Mouse (Mus musculus) erythroblast, adult 5-6 weeks (primary cell): Measurements from ENCODE around the gene Adgrv1. TPM values are rescaled to one million over a fixed set of nuclear protein-coding genes. Genes with fewer than 3 reads are reported as not detected.
"Not testable (repeated sequence)": the region's sequence is repeated elsewhere in the genome, so short reads cannot be mapped to it uniquely, and the experiment has no call there.

Experiments used
- ATAC-seq: replicated peaks from 2 replicates; pipeline ENCODE4 v1.8.0; 2016; ENCODE audit warnings: moderate number of reproducible peaks, mild to moderate bottlenecking, moderate TSS enrichment, inconsistent platforms; ENCODE audit not compliant: poor library complexity, low FRiP score, severe bottlenecking
- total RNA-seq, 2 experiments: library from RNA; stranded (forward) in 1 of 2; stranded (reverse) in 1 of 2; fragments of 150-400 nt in 1 of 2; fragments of 200-764, 138-1000 nt in 1 of 2; gene quantifications; 2 replicates each; pipeline versions ENCODE4 v1.2.3 to v1.2.4; 2015 to 2017; ENCODE audit warnings: low replicate concordance in 2 of 2

The Adgrv1 gene
- total RNA-seq, 2 experiments from 2014 or later: 1.0 TPM; not detected in 1

DNA sequence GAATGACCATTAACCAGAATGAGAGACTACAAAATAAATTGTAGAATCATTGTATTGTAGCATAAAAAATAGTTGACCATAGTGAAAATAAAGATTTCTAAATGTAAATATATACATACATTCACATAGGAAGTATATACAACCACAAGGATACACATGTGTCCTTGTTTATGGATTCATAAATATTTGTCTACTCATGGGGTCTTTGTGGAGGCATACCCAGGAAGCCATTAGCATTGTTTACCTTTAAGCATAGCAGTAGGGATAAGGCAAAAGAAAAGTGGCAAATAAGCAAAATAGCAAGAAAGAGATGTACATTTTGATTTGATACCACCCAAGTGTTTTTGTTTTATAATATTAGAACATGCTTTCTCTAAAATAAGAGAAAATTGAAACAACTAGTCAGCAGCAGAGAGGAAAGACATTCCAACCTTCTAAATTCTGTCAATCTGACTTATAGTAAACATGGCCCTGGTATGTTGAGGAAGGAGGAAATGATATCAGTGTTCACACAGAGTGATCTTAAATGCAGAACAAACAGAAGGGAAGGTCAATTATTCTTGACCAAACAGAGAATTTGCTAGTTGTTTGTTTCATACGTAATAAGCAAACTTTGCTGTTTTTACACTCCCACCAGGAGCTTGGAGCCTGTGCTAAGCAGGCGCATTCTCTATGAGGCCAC lies 354.1 kb downstream of the Adgrv1 start:
- no peak for ATAC-seq

DNA sequence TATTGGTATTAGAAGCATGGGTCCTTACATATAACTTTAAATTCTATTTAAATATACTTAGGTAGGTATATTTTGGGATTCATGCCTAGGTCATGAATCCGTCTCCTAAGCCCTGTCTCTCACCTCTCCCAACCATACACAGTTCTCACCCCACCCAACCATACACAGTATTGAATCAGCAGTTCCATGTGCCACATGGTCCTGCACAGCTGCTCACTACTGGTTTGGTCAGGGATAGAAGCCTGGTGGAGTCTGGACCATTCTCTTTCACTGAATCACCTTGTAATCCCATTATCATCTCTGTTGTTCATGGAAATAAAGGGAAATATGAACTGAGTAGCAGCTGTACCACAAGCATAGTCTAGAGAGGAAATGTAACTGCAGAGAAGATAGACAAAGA lies 359.1 kb downstream of the Adgrv1 start:
- no peak for ATAC-seq

DNA sequence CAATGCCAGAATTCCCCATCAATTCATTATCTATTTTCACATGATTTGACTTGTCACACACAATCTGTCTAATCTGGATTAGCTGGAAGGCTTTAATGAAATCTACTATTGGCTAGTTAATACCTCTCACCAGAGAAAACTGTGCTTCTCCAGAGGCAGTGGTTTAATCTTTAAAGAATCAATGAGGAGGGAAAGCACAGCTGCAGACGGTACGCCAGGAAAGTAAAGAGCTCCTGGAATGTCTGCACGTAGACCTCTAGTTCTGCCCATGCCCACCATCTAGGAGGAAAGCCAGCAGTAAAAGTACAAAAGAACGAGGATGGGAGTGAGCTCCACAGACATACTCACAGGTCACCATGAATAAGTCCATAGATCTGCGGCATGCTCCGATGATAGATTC lies 362.6 kb downstream of the Adgrv1 start:
- ATAC-seq: no peak

DNA sequence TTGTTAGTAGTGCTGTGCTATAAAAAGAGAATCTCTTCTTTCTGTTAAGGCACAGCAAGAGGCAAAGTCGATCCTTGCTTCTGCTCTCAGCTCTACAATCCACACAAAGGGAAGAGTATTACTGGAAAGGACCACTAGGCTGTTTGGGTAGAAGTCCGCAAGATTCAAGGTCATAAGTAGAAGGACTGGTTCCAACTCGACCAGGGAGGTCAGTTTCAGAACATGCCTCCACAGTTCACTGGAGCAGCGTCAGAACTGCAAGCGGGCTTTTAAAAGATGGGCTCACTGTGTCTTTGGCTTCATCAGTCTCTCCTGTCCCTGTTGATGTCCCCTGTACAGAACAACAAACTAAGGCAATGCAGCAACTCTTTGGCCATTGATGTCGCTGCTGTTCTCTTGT lies 363.9 kb downstream of the Adgrv1 start:
- no peak for ATAC-seq

DNA sequence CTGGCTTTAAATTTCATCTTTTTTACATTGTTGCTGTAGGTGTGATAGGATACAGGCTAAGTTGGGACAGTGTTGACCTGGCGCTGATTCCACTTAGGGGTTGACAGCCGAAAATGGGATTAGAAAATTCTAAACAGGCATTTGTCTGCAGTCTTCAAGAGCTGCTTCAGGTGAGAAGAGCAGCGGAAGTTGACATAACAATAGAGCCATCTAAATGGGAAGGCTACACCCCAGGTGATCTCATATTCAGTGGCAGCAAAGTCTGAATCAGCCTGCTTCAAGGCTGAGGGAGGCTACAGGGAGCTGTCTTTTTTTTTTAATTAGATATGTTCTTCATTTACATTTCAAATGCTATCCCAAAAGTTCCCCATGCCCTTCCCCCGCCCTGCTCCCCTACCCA lies 365.5 kb downstream of the Adgrv1 start:
- not testable (repeated sequence) for ATAC-seq

DNA sequence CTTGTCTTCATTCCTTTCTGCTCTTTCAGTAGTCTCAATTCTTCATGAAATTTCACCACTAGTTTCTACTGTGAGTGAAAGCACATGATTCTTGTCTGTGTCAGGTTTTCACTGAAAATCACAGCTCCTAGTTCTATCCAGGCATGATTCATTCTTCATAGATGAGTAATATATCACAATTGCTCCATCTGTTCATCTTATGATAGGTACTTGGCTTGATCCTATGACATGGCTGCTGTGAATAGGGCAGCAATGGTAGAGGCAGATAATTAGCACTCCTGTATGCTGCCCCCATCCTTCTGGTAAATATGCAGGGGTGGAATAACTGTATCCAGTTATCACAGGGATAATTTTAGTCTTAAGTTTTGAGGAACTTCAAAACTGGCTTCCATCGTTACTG lies 368.5 kb downstream of the Adgrv1 start:
- ATAC-seq: no peak

DNA sequence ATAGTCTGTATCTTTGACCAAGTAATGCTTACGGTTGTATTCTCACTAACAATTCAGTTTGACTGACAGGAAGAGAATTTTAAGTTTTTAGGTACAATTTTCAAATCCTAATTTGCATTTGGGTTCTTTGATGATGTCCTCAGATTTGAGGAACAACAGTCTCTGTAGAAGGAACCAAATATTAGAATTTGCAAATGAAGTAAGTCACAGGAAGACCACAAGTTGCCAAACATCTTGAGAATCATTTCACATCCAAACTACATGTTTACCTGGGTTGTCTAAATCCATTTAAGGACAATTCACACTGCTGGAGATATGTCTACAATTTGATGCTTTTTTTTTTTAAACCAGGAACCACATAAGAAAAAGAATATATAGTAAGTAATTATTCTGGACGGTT lies 391.8 kb downstream of the Adgrv1 start:
- no peak for ATAC-seq

DNA sequence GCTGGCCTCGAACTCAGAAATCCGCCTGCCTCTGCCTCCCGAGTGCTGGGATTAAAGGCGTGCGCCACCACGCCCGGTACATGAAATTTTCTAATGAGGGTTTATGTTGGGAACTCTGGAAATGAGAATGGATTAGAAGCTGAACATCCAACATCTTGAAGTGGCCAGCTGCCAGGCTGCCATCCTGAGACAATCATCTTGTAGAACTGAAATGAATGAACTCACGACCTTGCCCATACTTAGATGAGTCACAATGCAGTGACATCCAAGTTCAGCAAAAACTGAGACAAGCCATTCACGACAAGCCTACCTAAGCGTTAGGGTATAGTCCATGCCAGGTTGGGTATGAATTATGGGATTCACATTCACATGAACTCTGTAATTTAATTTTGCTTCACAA lies 393.1 kb downstream of the Adgrv1 start:
- ATAC-seq: no peak

DNA sequence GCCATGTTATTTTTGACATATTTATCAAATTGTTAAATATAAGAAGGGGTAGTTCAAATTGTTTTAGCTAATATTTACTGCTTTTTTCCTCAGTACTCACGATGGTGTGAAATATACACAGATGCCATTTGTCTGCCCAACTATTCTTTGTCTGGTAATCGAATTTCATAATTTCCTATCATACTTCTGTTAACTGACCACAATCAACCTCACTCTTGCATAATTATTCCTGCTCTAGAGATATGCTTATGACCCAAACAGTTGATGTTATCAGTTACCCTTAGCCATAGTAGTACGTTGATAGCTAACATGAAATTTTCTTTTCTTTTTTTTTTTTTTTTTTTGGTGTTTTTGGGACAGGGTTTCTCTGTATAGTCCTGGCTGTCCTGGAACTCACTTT lies 393.5 kb downstream of the Adgrv1 start:
- no peak for ATAC-seq

DNA sequence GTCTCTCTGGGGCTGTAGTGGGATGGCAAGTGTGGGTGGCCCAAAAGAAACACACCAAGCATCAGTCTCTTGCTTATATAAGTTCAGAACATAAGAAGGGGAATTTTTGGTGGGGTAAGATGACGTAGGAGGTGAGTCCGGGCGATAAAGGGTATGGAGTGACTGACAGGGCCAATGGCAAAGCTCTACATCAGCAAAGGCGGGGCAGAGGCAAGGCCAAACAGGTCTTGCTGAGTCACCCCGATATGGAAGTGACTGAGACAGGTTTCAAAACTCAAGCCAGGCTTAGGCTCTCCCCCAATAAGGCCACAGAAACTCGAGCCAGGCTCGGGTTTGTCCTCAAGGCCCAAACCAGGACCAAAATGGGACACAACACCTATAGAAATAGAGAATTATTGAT lies 394.1 kb downstream of the Adgrv1 start:
- no peak for ATAC-seq

DNA sequence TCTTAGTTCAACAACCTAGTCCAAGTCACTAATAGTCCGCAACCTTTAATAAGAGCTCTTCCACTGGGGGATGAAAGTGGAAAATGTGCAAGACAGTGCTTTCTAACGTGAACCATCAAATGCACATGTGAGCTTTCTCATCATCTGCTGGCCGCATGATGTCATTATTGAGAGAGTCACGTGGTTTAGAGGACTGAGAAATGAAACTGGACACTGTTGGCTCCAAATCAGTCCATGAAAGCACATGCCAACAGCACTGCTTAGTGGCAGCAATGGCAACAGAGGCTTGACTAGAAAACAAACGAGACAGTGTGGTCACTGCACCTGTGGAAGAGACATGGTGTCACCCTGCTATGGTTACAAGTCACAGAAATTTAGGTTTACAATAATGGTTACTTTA lies 395.0 kb downstream of the Adgrv1 start:
- no peak for ATAC-seq

DNA sequence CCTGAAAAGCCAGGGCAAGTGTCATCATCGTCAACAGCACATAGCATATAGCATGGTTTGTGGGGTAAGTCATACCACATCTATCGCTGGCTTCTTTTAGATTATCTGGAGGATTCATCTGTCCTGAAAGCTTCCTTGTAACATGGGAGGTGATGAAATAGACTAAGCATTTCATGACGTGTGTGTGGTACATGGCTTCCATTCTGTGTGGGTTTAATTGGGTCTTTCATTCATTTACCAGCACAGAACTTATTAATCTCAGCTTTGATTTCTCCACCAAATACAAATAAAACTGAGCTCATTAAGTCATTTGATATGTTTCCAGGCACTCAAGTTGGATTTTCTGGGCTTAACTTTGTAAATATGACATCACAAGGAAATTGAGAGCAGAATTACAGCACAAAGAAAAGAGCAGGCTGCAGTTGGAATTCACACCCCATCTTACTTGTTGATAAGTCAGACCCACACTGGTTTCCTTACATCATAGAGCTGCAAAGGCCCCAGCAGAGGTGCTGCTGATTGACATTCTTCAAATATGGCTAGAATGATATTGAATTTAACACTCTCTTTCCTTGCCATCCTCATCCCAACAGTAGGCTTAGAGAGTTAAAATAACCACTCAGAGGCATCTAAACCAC lies 396.1 kb downstream of the Adgrv1 start:
- ATAC-seq: no peak

DNA sequence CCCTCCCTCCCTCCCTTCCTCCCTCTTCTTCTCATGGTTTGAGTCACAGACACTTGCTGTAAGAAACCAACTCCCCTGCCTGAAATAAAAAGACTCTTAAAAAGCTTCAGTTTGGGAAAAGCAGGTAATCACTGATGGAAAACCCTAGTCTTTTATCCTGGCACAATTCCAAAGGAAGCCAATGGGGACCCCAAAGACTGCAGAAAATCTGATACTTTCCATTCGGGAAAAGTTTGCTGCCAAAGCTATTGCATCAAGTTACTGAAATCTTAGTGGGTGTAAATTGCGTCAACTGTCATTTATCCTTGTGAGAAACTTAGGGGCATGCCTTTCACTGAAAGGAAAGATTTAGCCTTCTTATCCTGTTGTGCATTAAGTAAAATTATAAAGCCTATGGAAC lies 398.9 kb downstream of the Adgrv1 start:
- no peak for ATAC-seq

DNA sequence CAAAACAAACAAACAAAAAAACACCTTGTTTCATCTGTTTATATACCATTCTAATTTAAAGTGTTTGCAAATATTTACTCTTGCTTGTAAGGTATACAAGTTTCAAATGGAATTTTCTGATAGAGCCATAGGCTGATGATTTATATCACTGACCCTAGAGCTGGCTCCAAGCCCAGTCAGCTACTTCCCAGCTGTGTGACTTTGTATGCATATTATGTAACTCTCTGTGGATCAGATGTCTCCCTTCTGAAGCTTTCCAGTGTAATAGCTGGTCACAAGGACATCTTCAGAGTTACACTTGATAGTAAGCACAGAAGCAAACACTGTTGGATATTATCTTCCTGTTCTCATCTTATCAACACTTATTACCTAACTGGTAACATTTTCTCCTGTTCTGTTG lies 400.1 kb downstream of the Adgrv1 start:
- ATAC-seq: no peak

DNA sequence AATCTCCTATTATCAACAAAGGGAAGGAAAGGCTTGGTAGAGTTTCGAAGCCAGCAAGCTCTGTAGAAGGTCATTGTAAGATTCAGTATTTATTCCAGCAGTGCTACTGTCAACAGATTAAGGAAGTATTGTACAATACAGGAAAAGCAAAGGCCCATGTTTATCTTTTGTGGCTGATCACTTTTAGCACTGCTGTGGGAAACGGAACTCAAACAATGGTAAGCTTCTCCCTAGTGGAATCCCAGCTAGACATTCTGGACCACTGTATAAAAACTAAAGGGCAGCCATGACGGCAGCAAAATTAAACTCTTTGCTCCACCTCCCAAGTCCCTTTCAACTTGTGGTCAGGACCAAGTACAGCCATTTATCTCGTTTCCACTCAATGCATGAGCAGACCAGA lies 402.8 kb downstream of the Adgrv1 start:
- no peak for ATAC-seq

DNA sequence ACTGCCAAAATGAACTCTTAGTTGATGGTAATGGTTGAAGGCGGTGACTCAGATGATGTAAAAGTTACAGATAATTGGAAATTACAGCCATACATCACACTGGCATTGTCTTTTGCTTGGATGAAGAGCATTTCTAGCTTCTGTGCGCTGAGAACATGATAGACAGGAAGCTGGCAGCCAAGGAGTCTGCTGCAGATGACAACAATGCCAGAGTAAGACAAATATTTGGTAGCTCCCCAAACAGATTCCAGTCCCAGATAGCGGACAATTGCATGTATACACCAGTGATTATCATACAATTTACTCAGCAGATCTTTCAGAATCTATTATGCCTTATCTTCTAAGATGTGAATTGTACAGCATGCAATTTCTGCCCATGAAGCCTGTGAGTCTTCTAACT lies 409.2 kb downstream of the Adgrv1 start:
- no peak for ATAC-seq

DNA sequence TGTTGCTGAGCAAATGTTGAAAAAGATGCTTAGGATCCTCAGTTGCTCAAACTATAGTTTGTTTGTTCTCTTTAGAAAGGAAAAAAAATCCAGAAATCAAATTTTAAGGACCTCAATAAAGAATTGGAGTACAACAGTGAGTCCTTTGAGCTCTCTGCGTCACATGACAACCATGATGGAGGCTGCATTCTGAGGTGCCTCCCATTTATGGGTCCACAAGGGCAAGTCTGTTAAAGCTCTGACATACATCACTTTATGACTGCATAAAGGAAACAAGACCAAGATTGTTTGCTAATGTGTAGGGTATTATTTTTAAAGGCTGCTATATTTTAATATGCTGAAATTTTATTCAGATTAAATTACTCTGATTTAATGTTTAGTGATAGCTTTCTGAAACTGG lies 410.6 kb downstream of the Adgrv1 start:
- ATAC-seq: no peak

DNA sequence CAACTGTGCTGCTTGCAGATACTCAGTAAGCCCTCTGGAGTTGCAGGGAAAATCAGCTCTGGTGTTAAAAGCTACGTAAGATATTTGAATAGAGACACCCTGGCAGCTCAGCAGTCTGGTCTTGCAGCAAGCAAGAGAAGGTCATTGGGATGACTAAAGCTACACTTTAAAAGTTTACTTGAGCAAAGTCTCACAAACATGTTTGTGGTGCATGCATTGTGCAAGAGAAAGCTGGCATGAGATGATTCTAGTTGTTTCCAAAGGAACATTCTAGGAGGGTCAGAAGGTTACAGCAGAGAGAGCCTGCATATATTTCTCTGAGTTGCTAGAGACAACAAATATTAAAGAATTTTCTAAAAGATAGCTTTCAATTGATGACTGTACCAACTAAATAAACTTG lies 421.5 kb downstream of the Adgrv1 start:
- no peak for ATAC-seq

DNA sequence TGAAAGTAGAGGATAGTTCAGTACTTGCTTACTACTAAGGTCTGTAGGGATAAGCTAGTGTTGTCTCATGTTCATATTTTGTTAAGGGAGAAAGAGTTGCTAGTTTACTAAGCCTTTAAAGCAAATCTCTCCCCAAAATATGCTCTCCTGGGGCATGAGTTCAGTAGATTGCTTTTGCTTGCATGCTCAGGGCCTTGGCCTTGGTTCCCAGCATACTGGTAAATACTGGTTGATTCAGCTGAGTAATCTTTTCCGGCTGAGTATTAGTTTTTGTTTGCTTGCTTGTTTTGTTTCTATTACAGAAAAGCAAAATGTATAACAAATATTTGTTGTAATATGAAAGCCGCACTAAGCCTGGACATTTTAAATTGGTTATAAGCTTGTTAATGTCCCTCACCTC lies 422.4 kb downstream of the Adgrv1 start:
- no peak for ATAC-seq

DNA sequence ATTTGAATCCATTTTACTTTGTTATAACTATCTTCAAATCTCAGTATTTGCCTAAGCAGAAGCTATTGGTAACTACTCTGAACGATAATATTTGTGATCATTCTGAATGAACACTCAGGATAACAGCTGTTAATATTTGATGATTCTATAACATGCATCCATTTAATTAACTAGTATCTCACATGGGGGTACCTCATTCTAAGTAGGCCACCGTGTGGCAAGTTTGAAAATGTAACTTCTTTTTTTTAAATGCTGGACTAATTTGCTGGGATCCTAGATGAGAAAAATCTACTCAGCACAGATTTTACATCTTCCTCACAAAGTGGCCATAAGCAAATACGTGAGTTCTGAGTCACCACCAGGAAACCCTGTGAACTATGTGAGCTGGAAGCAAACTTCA lies 423.1 kb downstream of the Adgrv1 start:
- no peak for ATAC-seq

DNA sequence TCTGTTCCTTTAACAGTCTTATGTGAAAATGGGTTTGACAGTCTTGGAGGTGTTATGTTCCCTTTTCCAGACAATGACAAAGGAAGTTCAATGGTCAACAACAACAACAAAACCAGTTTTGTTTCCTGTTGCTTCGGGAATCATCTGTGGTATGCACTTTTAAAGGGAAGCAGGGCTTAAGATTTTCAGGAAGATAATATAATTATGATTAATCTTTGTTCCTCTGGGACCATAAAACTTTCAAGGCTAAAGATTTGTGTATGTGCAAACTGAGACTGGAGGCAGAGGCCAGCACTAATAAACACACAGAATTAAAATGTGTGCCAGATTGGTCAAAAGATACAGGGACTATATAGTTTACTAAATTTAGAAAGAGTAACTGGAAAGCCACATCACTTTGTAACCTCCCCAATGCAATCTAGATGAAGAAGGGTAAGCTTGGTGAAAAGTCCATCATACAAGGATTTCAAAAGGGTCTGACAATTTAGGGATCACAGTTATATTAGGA lies 424.8 kb downstream of the Adgrv1 start:
- no peak for ATAC-seq
